Mouse (Mus musculus) adrenal gland, adult 2 months (tissue): ENCODE measurements at regions not wholly inside any gene's neighbourhood (a gene's known extent, or its start where the extent isn't known, plus 50 kb on each side); places are given as distances from the start of the nearest gene placed in this dataset.

ENCODE experiments used
- DNase-seq: peaks from one replicate; pipeline ENCODE4 v3.0.0; 2021

DNA sequence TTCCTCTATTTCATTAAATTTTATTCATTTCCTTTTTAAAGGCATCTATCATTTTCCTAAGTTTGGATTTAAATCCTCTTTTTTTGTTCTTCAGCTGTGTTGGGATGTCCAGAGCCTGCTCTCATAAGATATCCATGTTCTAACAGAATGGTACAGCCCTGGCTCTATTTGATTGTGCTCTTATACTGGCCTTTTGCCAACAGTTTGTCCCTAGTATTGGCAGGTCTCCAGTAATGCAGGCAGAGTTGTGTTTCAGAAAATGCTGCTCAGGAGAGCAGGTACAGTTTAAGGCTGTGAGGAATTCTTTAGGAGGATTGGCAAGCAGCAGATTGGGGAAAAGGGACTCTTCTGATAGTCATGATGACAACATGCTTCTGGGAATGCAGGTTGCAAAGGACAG, 797.1 kb upstream of the Slit2 start:
- DNase-seq, result no peak

DNA sequence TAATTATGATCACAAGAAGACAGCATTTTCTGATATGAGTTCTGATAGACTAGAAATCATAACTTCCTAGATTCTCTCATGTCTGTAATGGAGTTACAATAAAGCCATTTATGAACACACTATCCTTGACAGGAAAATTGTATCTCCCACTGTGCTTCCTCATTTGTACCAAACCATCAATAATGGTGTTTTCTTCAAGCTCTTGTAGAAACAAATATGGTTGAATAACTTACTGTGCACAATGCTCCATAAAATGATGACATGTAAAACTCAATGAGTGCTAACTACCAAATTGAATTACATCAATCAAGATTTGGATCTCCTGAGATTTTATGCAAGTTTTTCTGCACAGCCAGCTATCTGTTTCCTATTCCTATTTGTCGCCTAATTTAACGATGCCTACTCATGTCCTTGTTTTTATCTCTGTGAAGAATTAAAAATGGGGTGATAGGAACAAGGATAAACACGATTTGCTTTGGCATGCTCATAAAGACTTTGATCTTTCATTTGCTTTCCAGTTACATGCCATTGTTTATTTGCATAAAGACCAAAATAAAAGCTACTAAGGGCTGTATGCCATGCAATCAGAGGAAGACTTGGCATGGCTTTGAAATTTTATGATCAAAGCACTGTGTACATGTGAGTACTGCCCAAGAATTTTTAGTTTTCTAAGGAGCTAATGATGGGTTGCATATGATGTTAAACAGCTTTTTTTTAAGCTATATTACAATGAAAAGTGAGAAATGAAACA, 780.6 kb upstream of the Slit2 start:
- no peak for DNase-seq

DNA sequence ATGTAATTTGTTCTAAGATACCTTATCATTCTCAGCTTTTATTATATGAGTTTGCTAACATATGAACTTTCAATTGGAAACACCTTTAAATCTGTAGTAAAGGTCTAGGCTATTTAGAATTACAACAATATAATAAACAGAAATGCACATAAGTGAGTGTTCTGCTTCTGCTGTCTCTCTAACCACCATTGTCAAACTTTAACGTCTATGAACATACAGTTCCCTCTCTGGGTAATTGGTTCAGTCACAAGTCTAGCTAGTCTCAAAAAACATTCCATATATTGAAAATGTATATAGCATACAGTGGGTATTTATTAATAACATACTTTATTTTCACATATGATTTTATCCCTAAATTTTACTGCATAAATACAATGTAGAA, 780.0 kb upstream of the Slit2 start:
- DNase-seq, result no peak

DNA sequence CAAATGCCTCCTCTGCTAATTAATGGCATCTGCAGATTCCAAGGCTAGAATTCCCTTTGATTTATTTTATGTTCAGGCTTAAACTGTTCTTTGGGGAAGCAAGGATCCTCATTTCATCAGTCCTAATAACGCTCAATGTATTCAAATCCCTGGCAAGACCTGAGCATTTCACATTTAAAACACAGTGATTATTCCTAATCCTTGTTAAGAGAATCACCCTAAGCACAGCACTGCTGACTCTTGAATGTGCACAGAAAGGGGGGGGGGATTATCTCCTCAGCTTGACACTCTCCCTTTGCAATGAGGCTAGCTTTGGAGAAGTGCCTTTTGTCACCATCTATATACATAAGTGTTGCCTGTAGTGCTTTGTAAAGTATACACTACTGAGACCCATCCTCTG, 772.4 kb upstream of the Slit2 start:
- no peak for DNase-seq

DNA sequence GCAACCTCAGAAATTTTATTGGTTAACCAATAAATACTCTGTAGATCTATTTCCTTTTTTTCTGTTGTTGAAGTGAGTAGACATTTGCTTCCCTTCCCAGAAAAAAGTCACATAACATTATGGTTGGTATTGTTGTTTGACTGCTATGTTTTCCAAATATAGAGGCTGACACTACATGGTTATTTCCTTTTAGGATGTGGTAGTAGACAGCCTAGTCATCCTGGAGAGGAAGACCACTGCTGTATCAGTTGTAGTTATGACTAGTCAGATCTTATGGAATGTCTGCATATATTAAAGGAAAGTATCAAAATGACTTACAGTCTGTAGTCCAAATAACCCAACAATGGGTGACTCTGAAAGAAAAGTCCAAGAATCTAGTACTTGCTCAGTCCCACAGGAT, 767.5 kb upstream of the Slit2 start:
- no peak for DNase-seq

DNA sequence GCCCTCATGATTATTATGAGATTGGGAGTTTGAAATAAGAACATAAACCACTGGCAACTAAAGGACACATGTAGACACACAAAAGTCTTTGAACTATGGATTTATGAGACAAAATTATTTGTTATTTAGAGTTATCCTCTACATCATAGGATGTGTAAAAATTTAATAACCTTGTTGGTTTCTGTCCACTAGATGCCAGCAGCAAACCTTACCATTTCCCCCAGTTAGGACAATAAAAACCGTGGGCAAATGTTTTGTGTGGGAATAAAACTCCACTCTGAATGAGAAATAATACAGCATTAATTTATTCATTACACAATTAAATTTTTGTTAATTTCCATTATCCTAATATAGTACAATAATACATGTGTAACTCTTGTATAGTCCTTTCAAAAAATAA, 757.7 kb upstream of the Slit2 start:
- DNase-seq, result no peak

DNA sequence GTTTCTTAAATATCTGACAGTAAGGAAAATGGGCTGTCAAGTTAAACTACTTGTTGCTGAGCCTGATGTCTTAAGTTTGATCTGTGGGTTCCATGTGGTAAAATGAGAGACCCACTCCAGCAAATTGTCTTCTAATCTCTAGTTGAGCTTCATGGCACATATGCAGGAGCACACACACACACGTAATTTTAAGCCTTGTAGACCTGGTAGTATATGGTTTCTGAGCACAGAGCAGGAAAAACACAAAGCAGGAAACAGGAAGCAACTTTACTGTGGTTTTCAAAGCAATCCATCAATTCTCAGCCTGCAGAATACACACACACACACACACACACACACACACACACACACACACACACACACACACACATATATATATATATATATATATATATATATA, 746.8 kb upstream of the Slit2 start:
- no peak for DNase-seq

DNA sequence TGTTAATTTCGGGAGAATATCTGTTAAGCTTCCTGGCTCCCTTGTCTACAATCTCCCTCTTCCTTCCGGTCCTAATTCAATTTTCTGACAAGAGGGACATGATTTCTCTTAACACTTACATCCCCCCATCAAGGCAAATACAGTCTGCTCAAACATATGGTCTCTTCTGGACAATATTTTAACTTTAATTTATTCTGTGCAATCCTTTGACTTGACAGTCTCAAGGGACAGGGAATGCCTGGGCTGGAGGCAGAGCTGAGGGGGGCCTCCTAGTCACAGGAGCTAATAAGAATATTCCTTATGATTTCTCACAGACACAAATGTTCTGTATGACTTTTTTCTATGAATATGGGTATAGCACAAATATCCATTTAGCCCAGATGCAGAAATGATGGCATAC, 742.9 kb upstream of the Slit2 start:
- no peak for DNase-seq

DNA sequence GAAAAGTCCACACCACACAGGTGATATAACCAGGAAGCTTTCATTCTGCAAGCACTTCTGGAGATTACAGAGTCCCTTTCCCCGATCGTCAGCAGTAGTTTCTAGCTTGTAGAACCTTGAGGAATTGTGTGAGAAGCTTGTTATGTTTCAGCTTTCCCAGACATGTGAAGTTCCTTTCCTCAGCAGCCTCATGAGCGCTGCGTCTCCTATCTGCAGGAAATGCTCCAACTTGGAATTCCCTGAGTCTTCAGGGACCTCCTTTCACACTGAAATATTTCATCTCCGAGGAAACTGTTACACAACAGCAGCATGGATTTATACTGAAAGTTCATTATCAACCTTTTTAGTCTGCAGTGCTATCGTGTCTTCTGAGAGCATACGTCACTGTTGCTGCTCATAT, 742.4 kb upstream of the Slit2 start:
- no peak for DNase-seq

DNA sequence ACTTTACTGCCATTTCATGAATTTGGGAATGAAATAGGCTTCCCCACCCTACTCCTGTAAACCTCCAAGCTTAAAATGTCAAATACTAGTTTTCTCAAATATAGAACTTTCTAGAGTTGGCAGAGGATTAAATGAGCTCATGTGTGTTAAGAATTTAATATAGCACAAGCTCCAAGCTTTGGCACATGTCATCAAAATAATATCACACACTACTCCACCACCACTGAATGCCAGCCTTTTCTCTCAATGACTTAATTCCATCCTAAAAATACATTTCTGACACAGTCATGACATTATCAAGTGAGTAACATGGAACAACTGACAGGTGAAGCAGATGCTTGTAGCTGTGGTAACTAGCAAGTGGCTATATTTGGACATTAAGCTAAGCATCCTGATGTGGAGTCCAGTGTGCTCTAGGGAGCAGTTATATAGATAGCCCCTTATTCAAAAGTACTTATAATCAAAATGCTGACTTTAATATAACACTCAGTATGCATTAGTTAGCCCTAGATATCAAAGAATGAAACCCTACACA, 728.0 kb upstream of the Slit2 start:
- DNase-seq, result no peak

DNA sequence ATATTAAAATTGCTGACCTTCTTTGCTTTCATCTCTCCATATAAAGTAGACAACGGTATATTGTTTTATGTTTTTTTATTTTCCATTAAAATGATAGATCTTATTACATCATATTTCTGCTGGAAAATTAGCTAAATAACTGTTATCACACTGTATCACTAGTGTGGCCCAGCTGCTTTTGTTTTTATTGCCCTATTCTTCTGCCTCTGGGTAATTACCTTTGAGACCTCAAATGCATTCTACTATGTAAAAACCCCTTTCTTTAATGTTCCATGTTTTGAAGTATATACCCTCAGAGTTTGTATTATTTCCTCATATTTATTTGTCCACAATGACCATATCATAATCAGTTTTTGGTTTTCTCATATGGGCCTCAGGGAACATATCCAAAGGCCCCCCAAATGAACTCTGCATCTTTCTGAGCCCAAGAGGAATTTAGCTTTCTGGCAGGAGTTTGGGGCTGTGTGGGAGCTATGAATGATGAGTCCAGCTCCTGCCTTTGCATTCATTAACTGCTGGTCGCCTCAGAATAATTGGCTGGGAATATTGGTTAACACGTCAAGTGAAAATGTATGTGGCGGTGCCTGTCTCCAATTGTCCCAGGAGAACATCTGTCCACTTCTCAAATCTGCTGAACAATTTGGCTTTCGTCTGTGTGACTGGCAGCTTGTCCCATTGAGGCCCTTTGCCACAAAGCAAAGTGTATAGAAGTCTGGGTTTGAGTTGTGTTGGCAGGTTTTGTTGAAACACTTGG, 721.1 kb upstream of the Slit2 start:
- no peak for DNase-seq

DNA sequence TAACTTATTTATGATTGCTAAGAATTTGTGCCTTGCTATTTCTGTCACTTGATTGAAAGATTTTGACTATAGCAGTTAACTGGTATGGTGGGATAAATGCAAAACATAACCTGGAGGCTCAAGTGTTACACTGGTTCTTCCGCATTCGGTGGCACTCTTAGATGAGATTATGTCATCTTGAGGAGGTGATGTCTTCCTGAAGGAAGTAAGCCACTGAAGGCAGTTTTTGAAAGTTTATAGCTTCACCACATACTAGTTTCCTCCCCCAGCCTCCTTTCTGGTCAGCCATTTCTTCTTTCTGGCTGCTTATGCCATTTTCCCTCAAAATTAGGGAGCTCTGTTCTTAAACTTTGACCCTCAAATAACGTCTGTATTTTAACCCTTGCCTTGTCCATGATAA, 710.3 kb upstream of the Slit2 start:
- DNase-seq, result no peak

DNA sequence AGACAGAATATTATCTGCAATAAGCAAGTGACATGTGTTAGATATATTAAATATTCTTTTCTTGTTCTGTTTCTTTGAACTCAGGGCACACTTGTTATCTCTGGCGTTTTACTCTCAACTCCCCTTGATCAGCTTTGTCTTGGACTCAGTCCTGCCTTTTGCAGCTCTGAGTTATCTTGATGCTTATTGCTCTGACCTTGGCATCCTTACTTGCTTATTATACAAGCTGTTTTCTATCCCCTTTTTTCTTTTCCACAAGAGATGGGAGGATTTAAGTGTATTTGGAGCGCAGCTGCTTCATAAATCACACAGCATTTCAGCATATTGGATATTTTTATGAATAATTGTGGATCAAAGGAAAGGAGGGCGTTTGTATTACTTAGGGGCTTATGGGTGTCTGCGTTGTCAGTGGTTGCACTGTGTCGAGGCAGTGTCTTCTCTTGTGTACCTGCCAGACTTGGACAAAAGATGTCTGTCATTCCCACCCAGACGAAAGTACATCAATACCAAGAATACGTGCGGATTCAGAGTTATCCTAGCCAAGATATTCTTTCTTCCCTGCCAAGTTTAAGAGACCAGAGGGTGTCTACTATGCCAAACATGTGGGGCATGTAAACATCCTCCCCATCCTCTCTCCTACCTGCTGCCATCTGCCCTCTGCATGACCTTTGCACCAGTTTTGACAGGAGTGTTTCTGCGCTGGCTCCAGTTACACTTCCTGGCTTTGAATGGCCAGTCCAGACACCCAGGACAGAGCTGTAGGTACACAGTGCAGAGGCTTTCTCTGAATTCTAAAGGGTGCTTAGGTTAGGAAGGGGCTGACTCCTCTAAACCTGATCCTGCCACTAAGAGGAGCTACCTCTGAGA, 709.3 kb upstream of the Slit2 start:
- no peak for DNase-seq

DNA sequence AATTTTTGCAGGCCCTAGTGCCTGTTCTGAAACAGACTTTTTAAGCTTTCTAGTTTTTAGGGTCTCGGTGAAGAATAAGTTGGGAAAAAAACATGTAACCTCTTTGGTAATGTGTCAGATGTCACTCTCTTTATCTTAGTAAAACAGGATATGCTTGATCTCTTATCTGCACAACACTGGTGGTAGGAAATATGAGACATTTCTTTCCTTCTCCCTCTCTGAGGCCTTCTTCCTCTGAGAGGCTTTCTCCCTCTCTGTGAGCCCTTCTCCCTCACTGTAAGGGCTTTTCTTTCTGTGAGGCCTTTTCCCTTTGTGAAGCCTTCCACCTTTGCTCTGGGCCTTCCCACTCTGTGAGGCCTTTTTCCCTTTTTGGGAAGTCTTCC, 708.7 kb upstream of the Slit2 start:
- DNase-seq, result no peak

DNA sequence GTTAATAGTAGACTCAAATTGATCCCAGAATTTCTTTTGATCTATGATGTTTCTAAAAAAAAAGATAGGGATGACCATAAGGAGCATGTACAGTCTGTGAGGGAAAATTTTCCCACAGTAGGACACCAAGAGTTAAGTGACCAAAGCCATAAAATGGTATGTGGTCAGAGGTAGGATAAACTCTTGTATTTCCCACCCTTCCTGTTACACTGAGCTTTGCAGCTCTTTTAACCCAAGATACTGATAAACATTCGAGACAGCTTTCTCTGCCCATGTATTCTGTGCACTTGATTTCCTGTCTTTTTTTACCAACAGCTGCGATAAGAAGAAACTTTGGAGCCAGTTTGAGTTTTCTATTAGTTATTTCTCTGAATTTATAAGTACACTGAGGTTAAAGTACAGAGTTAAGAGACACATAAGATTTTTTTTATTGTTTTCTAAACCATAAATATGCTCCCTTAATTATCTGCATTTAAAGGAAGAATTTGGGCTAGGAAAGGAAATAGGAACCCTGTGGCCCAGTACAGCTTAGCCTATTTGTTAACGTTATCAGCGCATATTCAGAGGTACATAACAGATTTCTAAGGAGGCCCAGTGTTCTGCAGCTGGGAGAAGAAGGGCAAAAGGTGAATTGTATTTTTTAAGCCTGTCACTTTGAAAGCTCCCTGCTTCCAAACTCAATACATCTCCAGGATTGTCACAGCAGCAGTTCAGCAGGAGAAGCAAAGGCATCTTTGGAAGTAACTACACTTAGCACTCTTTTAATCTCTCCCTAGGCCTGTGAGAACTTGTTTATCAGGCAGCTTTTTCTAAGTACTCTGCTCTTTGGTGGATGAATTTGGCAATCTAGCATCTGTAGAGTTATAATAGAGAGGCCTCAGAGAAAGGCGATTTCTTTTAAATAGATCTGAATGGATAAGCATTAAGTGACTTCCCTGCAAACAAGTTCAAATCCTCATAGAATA, 706.4 kb upstream of the Slit2 start:
- no peak for DNase-seq

DNA sequence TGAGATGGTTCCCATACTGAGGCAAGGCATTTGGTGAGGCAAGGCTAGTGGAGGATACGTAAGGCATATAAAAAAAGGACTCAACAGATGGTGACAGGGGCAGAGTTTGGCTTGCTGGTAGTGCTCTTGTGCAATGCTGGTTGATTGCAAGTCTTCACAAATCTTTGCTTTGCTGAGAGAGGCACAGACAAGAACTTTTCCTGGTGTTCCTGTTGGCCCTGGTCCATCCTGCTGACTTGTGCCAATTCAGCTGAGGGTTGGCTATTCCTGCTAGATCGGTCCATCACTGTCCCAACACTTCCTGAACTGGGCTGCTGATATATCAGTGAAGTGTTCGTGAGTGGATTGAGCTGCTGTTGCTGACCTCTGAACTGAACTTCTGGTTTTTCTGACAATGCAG, 703.3 kb upstream of the Slit2 start:
- DNase-seq, result no peak

DNA sequence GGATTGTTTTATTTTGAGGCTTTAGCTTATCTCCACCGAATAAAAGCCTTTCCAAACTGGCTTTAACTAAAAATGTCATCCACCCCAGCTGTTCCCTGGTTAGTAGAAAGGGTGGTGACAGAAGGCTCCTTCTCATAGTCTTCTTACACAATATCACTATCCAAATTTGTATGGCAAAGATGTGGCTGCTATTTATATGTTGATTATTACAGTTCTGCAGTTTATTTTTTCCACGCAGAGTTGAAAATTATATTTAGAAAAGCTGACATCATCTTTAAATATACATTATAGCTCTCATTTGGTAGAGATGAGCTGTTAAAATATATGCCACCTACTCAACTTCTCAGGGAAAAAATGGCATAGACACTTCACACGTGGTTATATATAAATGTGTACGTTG, 683.3 kb upstream of the Slit2 start:
- no peak for DNase-seq

DNA sequence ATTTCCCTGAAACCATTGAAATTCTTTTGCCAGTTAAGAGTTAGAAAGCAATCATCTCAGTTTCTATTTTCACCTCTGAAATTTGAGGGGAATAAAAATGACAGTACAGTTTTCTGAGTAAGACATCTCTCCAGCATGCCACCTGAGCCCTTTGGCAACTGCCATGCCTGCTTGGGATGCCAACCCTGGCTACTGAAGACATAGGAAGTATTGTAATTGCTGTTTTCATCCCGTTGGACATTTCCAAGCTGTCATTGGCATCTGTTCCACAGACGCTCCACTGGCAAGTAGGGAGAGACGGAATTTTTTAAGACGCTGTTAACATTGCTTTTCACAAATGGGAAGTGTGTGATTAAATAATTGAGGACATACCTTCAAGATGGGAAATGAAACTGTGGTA, 665.4 kb upstream of the Slit2 start:
- DNase-seq, result no peak

DNA sequence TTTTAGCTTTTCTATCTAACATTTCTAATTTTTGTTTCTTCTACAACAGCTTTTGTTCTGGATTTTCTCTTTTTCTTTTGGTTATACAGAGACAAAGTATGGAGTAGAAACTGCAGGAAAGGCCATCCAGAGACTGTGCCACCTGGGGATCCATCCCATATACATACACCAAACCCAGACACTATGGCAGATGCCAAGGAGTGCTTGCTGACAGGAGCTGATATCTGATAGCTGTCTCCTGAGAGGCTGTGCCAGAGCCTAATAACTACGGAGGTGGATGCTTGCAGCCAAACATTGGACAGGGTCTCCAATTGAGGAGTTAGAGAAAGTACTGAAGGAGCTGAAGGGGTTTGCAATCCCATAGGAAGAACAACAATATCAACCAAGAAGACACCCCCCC, 664.8 kb upstream of the Slit2 start:
- DNase-seq, result no peak

DNA sequence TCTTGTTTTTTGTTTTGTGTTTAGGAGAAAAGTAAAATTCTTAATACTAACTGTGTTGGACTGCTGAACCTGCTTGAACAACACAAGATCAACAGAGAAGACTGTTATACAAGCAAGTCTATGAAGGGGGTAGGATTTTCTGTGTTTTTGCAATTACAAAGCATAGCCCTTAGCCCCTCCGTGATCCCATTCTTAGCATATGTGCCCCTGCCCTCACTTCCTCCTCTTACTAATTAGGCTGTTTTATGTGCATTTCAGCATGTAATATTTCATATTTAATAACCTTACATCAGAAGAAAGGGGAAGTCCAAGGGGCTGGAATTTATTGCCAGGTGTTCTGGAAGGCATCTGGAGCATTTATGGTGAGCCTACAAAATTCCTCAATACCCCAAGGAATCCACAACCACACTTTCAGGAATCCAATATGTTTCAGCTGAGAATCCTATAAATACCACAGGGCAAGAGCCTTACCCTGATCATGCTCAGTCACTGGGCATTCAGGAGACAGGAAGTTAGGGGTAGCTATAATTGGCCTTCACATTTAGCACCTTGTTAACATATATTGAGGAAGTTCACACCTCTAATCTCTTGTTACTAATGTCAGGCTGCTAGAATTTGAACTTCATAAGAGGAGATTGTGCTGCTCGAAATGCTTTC, 660.3 kb upstream of the Slit2 start:
- no peak for DNase-seq

DNA sequence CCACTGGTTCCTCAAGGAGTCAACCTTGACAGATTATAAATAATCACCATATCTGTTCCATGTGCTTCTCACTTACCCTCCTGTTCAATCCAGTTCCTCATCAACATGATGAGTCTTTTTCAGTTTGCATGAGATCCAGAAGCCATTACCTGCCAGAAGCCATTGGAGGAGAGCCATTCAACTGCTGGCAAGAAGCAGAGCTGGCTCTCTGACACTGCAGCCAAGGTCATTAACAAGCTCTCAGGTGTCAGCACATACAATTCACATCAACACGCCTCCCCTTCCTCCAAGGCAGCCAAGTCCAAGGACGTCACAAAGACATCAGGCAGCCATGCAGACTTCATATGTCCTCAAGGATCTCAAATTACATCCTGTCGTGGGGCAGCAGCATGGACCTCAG, 648.6 kb upstream of the Slit2 start:
- DNase-seq, result no peak
